Mouse (Mus musculus): ENCODE results near the gene Haus8. TPM values are rescaled to one million over a fixed set of nuclear protein-coding genes. Genes with fewer than 3 reads are reported as not detected.
"Not testable (repeated sequence)": the region's sequence is repeated elsewhere in the genome, so short reads cannot be mapped to it uniquely, and the experiment has no call there.

Gene Haus8
- polyA plus RNA-seq, 1 experiment from 2014 or later: 70.7 TPM

DNA sequence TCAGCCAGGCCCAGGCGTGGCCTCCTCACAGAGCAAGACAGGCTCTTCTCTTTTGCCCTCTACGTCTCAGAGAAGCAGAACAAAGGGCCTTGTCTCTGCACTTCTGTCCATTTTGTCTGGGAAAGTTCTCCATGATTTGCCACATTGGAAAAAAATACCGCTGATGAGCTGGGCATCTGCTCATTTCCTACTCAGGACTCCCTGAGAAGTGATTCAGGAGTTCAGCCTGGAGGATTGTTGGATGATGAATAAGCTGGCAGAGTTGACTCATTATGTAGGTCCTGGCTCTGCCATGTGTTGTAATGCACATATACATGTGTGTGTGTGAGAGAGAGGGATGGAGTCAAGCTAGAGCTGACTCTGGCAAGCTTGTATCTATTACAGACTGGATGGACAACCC, 3.4 kb upstream of the Haus8 start:
- no peak for DNase-seq (ENCODE audit: low spot score)
- no peak overlapping the region for H3K27ac ChIP-seq
- 95% methylated on average over 3 of the region's 3 CpGs for WGBS
- peaks cover 23% of the 10 kb centered on the region for H3K4me1 ChIP-seq
- H3K36me3 ChIP-seq: peaks cover 8% of the 10 kb centered on the region; the same call in 1 of the 2 replicates
- H3K4me3 ChIP-seq: no peak overlapping the region
- H3K9me3 ChIP-seq (replicated peaks): no peaks in the 10 kb centered on the region
- no peaks in the 10 kb centered on the region for H3K27me3 ChIP-seq (ENCODE audit: low read depth, poor library complexity, severe bottlenecking)

DNA sequence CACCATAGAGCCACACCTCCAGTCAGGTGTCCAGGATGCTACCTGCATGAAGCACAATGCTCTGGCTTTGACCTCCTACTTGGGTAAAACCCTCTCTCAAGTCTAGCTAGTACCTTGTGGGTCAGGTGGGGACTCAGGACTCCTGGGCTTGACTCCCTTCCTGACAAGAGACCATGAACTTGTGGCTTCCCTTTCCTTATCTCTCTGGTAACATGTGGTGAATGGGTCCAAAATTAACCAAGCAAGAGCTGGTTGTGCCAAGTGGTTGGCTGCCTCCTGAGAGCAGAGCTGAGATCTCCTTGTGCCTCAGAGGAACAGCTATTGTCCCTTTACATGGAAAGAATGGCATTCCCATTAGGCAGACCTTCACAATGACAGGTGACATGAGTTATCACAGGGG, 1.7 kb upstream of the Haus8 start:
- Histone ChIP-seq H3K9me3 (replicated peaks) (no peaks in the 10 kb centered on the region), H3K36me3 (peaks cover 8% of the 10 kb centered on the region; the same call in 1 of the 2 replicates), H3K27ac (no peak overlapping the region), H3K27me3 (ENCODE audit: low read depth, poor library complexity, severe bottlenecking) (no peaks in the 10 kb centered on the region), H3K4me1 (peaks cover 23% of the 10 kb centered on the region), H3K4me3 (no peak overlapping the region)
- no peak for DNase-seq (ENCODE audit: low spot score)

DNA sequence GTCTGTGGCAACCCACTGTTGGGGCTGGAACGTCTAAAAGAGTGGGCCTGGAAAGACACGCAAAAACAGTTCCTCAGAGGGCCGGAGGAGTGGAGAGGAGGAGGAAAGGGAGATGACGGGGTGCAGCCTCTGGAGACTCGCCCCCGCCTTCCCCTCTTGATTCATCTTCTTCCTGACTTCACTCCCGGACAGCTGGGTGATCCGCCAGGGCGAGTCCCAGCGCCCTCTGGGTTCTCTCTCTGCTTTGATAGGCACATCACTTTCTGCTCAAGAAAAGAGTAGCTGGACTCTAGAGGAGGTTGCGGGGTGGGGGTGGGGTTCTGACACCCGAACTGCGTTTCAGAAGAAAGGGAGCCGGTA, 397 bp upstream of the Haus8 start:
- Histone ChIP-seq H3K27me3 (ENCODE audit: low read depth, poor library complexity, severe bottlenecking) (no peaks in the 10 kb centered on the region), H3K36me3 (peaks cover 13% of the 10 kb centered on the region; the same call in 1 of the 2 replicates), H3K4me3 (peak overlapping the region; percentile 63), H3K27ac (peak overlapping the region; percentile 90), H3K4me1 (peaks cover 23% of the 10 kb centered on the region), H3K9me3 (replicated peaks) (no peaks in the 10 kb centered on the region)
- DNase-seq (ENCODE audit: low spot score): peak; percentile 53
- under 1% methylated on average over 14 of the region's 14 CpGs for WGBS

DNA sequence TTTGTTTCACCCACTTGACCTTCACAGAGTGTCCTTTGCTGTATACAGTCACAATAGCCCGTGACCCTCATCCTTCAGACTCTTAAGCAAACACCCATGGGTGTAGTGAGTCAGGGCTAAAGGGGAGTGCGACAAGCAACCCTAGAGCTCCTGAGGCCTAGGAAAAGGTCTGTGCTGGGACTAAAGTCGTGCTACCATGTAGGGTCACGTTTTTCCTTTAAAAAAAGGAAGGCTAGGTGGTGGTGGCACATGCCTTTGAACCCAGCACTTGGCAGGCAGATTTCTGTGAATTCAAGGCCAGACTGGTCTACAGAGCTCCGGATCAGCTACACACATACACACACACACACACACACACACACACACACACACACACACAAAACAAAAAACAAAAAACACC, 1.1 kb downstream of the Haus8 start:
- WGBS: 32% methylated on average over 5 of the region's 5 CpGs

DNA sequence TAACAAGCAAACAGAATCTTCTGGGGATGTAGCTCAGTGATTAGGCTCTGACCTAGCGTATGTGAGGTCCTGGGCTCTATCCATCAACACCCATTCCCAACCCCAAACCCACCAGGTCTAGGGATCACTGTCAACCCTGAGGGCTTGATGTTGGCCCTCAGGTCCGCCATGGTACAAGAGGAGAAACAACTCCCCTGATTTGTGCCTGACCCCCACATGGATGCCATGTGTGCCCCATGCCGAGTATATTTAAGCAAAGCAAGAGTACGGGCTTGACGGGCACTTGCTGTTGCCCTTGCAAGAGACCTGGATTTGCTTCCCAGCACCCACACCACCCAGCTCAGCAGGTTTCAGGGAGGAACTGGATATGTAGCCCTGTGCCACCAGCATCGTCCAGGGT, 4.4 kb downstream of the Haus8 start:
- not testable (repeated sequence) for H3K4me3 ChIP-seq; H3K9me3 ChIP-seq (replicated peaks); H3K27me3 ChIP-seq (ENCODE audit: low read depth, poor library complexity, severe bottlenecking); H3K27ac ChIP-seq; DNase-seq (ENCODE audit: low spot score)
- WGBS: 95% methylated on average over 6 of the region's 6 CpGs
- peaks cover 34% of the 10 kb centered on the region for H3K36me3 ChIP-seq
- H3K4me1 ChIP-seq: peaks cover 15% of the 10 kb centered on the region

More for the DNA sequence above, 1.1 kb downstream of the Haus8 start:
- DNase-seq (ENCODE audit: low spot score): no peak
- peaks cover 24% of the 10 kb centered on the region for H3K36me3 ChIP-seq
- no peaks in the 10 kb centered on the region for H3K9me3 ChIP-seq (replicated peaks)
- H3K4me3 ChIP-seq: peak overlapping the region; percentile 63
- H3K27ac ChIP-seq: peak overlapping the region; percentile 90
- H3K4me1 ChIP-seq: peaks cover 23% of the 10 kb centered on the region
- H3K27me3 ChIP-seq (ENCODE audit: low read depth, poor library complexity, severe bottlenecking): no peaks in the 10 kb centered on the region

DNA sequence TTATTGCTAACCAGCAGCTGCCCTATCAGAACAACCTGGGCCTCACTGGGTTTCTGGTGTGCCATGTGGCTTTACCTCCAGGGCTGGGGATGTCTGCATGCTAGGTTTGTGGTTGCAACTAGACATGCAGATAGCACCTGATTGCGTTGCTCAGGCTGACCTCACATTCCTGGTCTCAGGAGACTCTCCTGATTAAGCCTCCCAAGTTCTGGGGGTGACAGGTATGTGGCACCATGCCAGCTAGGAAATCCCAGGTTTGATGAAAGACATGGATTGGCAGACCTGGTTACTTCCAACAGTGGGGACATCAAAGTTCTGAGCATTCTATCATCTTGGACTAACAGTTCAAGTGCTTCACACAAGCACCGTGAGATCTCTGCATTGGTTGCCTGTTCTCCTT, 5.0 kb downstream of the Haus8 start:
- H3K27me3 ChIP-seq (ENCODE audit: low read depth, poor library complexity, severe bottlenecking): no peaks in the 10 kb centered on the region
- H3K4me1 ChIP-seq: peaks cover 11% of the 10 kb centered on the region
- peaks cover 40% of the 10 kb centered on the region for H3K36me3 ChIP-seq
- no peak overlapping the region for H3K4me3 ChIP-seq
- DNase-seq (ENCODE audit: low spot score): no peak
- no peaks in the 10 kb centered on the region for H3K9me3 ChIP-seq (replicated peaks)
- 95% methylated on average over 2 of the region's 2 CpGs for WGBS
- no peak overlapping the region for H3K27ac ChIP-seq

DNA sequence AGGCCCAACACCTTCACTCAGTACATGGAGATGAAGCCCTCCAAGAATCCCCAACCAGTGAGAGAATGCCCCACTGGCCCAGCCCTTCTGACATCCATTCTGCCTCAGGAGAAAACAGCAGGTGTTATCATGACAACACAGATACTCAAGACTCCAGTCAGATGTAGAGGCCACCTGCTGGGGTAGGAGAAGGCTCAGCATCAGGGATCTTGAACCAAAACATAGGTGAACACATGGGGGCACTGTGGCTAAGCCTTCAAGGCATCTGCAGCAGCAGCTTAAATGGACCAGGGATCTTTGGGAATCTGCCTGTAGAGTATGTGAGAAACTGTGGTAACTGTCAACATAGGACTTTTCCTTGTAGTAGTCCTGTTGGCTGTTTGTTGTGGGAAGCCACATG, 11.5 kb downstream of the Haus8 start:
- no peaks in the 10 kb centered on the region for H3K9me3 ChIP-seq (replicated peaks)
- H3K27me3 ChIP-seq (ENCODE audit: low read depth, poor library complexity, severe bottlenecking): no peaks in the 10 kb centered on the region
- H3K36me3 ChIP-seq: peaks cover 57% of the 10 kb centered on the region
- H3K4me3 ChIP-seq: no peak overlapping the region
- H3K4me1 ChIP-seq: no peaks in the 10 kb centered on the region
- no peak overlapping the region for H3K27ac ChIP-seq
- DNase-seq (ENCODE audit: low spot score): peak; percentile 21

DNA sequence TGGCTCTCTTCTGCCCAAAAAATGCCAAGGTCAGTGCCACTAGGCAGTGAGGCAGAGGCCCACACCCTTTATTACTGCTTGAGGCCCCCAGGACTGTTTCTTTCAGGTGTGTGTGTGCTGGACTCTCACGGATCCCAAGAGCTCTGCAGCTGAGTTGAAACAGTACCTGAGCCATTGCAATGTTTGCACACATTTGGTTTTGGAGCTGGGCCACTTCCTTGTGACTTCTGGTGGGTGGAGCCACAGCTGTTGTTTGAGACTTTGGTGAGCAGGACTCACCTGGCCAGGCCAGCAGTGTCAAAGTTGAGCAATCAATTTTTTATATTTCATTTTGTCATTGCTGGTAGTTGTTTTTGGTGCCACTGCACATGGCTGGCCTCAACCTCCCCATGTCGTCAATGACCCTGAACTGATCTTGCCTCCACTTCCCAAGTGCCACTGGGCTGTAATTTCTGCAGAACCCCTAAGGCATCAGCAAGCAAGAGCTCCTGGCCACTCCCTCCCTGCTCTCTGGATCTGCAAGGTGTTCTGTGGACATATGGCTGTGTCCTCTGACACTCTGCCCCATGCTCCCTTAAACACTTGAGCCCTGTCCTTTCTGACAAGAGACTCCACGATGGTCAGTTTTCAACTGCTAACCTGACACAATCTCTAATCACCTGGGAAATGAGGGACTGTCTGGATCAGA, 16.0 kb downstream of the Haus8 start:
- Histone ChIP-seq H3K9me3 (replicated peaks) (no peaks in the 10 kb centered on the region), H3K36me3 (peaks cover 70% of the 10 kb centered on the region), H3K4me1 (no peaks in the 10 kb centered on the region), H3K27ac (no peak overlapping the region), H3K27me3 (ENCODE audit: low read depth, poor library complexity, severe bottlenecking) (no peaks in the 10 kb centered on the region), H3K4me3 (no peak overlapping the region)
- peak; percentile 6 for DNase-seq (ENCODE audit: low spot score)
- 94% methylated on average over 3 of the region's 3 CpGs for WGBS

DNA sequence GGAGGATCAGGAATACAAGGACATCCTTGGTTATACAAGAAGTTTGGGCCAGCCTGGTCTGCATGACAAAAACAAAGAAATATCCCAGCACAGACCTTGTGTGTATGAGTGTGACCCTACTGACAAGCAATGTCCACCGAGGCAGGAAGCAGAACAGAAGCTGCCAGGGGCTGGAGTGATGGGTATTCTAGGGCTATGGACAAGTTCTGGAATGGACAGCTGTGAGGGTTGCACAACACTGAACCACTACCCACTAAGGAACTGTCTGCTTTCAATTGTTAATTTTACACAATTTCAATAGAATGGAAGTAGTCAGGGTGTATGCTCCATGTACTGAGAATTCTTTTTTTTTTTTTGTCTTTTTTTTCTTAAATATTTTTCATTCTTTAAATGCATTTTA, 24.5 kb downstream of the Haus8 start:
- no peaks in the 10 kb centered on the region for H3K27me3 ChIP-seq (ENCODE audit: low read depth, poor library complexity, severe bottlenecking)
- no peak for DNase-seq (ENCODE audit: low spot score)
- WGBS: 94% methylated on average over 1 of the region's 1 CpGs

DNA sequence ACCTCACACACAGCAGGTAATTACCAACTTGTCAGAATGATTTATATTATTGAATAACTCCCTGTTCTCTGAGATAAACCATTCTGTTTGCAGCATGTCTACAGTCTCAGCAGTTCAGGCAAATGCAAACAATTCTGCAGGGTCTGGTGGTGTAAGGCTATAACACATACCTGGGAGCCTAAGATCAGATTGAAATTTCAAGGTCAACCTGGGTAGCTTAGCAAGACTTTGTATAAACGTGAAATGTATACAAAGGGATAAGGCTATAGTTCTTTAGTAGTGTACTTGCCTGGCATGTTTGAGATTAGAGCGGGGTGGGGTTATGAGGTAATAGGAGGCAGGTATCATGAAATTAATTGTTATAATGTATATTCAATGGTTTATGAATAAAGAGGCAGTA, 30.0 kb downstream of the Haus8 start:
- Histone ChIP-seq H3K27ac (no peak overlapping the region), H3K4me3 (no peak overlapping the region), H3K36me3 (peaks cover 4% of the 10 kb centered on the region; the same call in 1 of the 2 replicates), H3K4me1 (no peaks in the 10 kb centered on the region), H3K9me3 (replicated peaks) (no peaks in the 10 kb centered on the region), H3K27me3 (ENCODE audit: low read depth, poor library complexity, severe bottlenecking) (no peaks in the 10 kb centered on the region)
- 77% methylated on average over 2 of the region's 2 CpGs for WGBS
- DNase-seq (ENCODE audit: low spot score): no peak

More for the DNA sequence above, 24.5 kb downstream of the Haus8 start:
- Histone ChIP-seq H3K9me3 (replicated peaks) (no peaks in the 10 kb centered on the region), H3K27ac (no peak overlapping the region), H3K36me3 (peaks cover 35% of the 10 kb centered on the region), H3K4me3 (no peak overlapping the region), H3K4me1 (no peaks in the 10 kb centered on the region)

DNA sequence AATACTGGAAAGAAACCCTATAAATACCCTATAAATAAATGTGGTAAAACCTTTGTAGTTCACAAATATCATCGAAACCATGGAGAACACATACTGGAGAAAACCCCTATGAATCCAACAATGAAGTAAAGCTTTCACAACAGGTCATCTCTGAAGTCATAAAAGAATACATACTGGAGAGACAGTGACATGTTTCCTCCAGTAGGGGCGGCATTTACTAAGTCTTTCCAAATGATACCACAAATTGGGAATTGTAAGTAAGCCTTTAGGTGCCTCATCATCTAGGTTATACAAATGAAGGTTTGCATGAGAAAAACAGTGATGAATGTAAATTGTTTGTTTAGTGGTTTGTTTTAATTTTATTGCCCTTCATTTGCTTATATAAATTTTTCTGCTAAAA, 48.2 kb downstream of the Haus8 start:
- H3K9me3 ChIP-seq (replicated peaks): no peaks in the 10 kb centered on the region
- H3K4me3 ChIP-seq: no peak overlapping the region
- no peak for DNase-seq (ENCODE audit: low spot score)
- H3K4me1 ChIP-seq: no peaks in the 10 kb centered on the region
- H3K27me3 ChIP-seq (ENCODE audit: low read depth, poor library complexity, severe bottlenecking): no peaks in the 10 kb centered on the region
- no peak overlapping the region for H3K27ac ChIP-seq
- WGBS: 49% methylated on average over 2 of the region's 2 CpGs
- no peaks in the 10 kb centered on the region for H3K36me3 ChIP-seq

DNA sequence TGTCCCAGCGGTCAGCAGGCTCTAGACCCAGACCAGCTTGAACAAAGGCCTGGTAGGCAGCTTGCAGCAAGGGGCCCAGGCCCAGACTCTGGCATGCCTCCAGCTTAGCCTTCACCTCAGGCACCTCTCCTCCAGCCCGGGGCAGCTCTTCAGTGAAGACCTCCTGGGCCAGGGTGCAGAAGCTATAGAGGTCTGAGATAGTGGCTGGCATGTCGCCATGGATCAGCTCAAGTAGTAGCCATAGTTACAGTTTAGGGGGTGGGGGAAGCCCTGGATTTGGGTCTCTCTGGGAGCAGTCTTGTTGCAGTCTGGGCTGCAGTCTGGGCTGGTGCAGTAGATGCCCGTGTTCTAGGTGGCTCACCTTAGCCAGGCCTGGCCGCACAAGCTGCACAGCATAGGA, 58.5 kb downstream of the Haus8 start:
- WGBS: 93% methylated on average over 5 of the region's 5 CpGs
- DNase-seq (ENCODE audit: low spot score): not testable (repeated sequence)

DNA sequence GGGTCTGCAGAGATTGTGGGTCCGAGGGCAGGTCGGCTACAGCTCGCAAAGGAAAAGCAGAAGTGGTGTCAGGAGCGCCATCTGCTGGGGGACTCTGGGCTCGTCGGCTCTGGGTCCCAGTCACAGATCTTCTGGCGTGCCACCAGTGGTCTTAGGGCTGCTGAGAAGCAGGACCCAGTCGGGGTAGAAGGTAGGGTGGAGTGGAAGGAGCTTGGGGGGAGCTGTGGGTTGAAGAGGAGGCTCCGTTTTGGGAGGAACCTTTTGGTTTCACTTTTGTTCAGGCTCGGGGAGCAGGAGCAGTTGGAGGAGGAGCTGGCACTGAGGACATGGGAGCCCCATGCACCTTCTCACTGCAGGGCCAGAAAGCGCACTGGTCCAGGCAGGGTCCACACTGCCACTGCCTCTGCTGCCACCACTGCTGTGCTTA, 67.2 kb downstream of the Haus8 start:
- H3K9me3 ChIP-seq (replicated peaks); H3K4me3 ChIP-seq; H3K27me3 ChIP-seq (ENCODE audit: low read depth, poor library complexity, severe bottlenecking); H3K36me3 ChIP-seq; H3K4me1 ChIP-seq; H3K27ac ChIP-seq: not testable (repeated sequence)
- WGBS: 14% methylated on average over 8 of the region's 11 CpGs
- peak; percentile 31 for DNase-seq (ENCODE audit: low spot score)

More for the DNA sequence above, 58.5 kb downstream of the Haus8 start:
- not testable (repeated sequence) for H3K27me3 ChIP-seq (ENCODE audit: low read depth, poor library complexity, severe bottlenecking); H3K4me3 ChIP-seq; H3K36me3 ChIP-seq; H3K4me1 ChIP-seq; H3K9me3 ChIP-seq (replicated peaks); H3K27ac ChIP-seq

Measured in limb, embryonic 10.5 days (tissue).